Mouse (Mus musculus) midbrain, embryonic 12.5 days (tissue): Measurements from ENCODE around the gene Ola1. TPM values are rescaled to one million over a fixed set of nuclear protein-coding genes. Genes with fewer than 3 reads are reported as not detected.
A peak's percentile ranks its signal among the peaks of the same experiment; 100 is the strongest.

Experiments used
- ATAC-seq: fragments of 200-750 bp; cut with Nextera tagmentation; 2 replicates; pipeline ENCODE4 v1.8.0; 2017; ENCODE audit warnings: low read depth, moderate TSS enrichment, moderate library complexity; ENCODE audit not compliant: low FRiP score
- H3K27ac ChIP-seq: fragments of 300-500 bp; sonication (generic); replicated peaks from 2 replicates; pipeline ENCODE4 v1.5.1; 2016; ENCODE audit warnings: mild to moderate bottlenecking
- H3K27me3 ChIP-seq: fragments of 300-500 bp; sonication (generic); 2 replicates; pipeline ENCODE4 v1.6.1; 2016; ENCODE audit warnings: mild to moderate bottlenecking
- H3K36me3 ChIP-seq: fragments of 300-500 bp; sonication (generic); 2 replicates; pipeline ENCODE4 v1.6.1; 2016
- H3K4me1 ChIP-seq: fragments of 300-500 bp; sonication (generic); 2 replicates; pipeline ENCODE4 v1.6.1; 2016
- H3K4me2 ChIP-seq: fragments of 300-500 bp; sonication (generic); replicated peaks from 2 replicates; pipeline ENCODE4 v1.6.1; 2016; ENCODE audit warnings: mild to moderate bottlenecking, moderate library complexity
- H3K4me3 ChIP-seq: fragments of 300-500 bp; sonication (generic); 2 replicates; pipeline ENCODE4 v1.5.1; 2016; ENCODE audit warnings: mild to moderate bottlenecking
- H3K9ac ChIP-seq: fragments of 300-500 bp; sonication (generic); replicated peaks from 2 replicates; pipeline ENCODE4 v1.6.1; 2016; ENCODE audit warnings: mild to moderate bottlenecking, moderate library complexity
- H3K9me3 ChIP-seq: fragments of 300-500 bp; sonication (generic); 2 replicates; pipeline ENCODE4 v1.6.1; 2016; ENCODE audit warnings: mild to moderate bottlenecking
- WGBS: fragments of 180-500 bp; shearing (Covaris S2); methylation state at CpG from one replicate; pipeline ENCODE4 v1.1.7; 2016; 5-methylcytosine and 5-hydroxymethylcytosine counted together
- polyA plus RNA-seq: library from polyadenylated mRNA; unstranded; fragments of >200 nt; fragmentation: Nextera tagmentation; extraction: Ambion mirVana; gene quantifications from 2 replicates; pipeline ENCODE4 v1.2.1, GENCODE M21; 2016

Gene Ola1
- polyA plus RNA-seq, 1 experiment from 2014 or later = 81.1 TPM

DNA sequence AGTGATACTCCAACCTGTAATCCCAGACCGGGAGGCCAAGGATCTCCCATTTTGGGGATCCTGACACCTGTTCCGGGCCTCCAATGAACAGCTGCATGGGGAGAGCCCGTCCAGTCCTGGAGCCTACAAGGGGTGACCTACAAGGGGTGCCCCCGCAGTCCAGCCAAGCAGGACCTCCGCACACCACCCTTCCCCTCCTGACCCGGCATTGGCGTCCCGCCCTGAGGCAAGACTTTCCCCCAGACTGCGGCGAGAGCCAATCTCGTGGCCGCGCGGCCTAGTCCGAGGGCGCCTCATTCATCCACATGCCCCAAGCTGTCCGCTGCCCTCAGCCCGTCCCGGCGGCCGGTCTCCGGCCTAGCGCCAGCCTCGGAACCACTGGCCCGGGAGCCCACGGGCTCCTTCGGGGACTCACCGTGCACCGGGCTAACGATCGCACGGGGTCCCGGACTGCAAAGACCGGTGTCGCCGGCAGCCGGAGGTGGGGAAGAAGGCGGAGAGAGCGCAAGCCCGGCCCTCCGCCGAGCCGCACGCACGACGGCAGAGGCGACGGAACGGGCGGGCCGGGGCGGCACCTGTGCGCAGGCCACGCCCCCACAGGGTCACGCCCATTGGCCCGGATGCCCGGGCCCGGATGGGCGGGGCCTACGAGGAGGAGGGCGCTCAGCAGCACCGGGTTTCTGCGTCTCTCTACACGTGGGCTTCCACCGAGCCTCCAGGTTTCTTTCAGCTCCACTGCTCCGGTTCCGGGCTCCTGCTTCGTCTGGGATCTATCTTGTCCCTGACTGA is 4.7 kb downstream of the Ola1 start:
- under 1% methylated on average over 67 of the region's 68 CpGs for WGBS
- 0 out of 2 replicates have a peak overlapping the region, but pooled peaks have one; percentile 10 for H3K27ac ChIP-seq

DNA sequence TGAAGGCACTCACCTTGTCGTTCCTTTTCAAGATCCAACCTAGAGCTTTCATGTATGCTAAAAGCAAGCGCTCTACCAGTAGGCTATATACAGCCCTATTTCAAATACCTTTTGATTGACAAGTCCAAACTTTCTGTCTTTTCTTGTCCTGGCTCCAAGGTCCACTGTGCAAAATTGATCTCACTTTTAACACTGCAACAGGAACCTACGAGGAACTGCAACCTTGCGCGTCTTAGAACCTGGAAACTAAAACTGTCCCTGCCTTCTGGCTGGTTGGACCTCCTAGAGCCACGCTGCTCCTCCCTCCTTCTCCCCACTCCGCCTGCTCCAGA is 5.2 kb downstream of the Ola1 start:
- WGBS = 20% methylated on average over 7 of the region's 7 CpGs
- H3K27me3 ChIP-seq = 0 out of 2 replicates have a peak, but pooled peaks cover 4% of the 10 kb centered on the region
- no peak overlapping the region for H3K27ac ChIP-seq
- H3K4me1 ChIP-seq = peaks cover 10% of the 10 kb centered on the region
- ATAC-seq = no peak; the same call in 1 of the 2 replicates
- peaks cover 9% of the 10 kb centered on the region; the same call in 1 of the 2 replicates for H3K36me3 ChIP-seq
- peak overlapping the region; percentile 86 for H3K4me3 ChIP-seq
- H3K9me3 ChIP-seq = no peaks in the 10 kb centered on the region
- H3K9ac ChIP-seq = peak overlapping the region; percentile 81
- H3K4me2 ChIP-seq = peak overlapping the region; percentile 92

More for the DNA sequence above, 4.7 kb downstream of the Ola1 start:
- Histone ChIP-seq H3K4me3 (peak overlapping the region; percentile 86), H3K4me1 (peaks cover 10% of the 10 kb centered on the region), H3K36me3 (peaks cover 9% of the 10 kb centered on the region; the same call in 1 of the 2 replicates), H3K9me3 (no peaks in the 10 kb centered on the region), H3K9ac (peak overlapping the region; percentile 81), H3K27me3 (0 out of 2 replicates have a peak, but pooled peaks cover 4% of the 10 kb centered on the region), H3K4me2 (peak overlapping the region; percentile 92)
- ATAC-seq = peak; percentile 97

DNA sequence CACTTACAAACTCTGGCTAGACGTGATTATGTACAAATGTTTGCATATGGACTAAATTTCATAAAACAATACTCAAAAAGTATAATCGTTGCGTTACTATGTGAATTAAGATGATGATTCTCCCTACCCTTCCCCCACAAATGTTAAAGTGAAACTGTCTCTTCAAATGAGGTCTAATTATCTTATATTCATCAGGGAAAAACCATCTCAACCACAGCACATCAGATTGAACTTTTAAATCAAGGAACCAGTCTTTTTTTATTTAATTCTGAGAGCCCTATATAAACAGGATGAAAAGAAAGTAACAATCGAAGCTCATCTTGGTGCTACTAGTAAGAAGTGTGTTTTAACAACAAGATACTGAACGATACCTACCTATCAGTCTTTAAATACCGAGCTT is 14.4 kb downstream of the Ola1 start:
- no peaks in the 10 kb centered on the region for H3K9me3 ChIP-seq
- H3K4me3 ChIP-seq = no peak overlapping the region
- WGBS = 93% methylated on average over 6 of the region's 6 CpGs

DNA sequence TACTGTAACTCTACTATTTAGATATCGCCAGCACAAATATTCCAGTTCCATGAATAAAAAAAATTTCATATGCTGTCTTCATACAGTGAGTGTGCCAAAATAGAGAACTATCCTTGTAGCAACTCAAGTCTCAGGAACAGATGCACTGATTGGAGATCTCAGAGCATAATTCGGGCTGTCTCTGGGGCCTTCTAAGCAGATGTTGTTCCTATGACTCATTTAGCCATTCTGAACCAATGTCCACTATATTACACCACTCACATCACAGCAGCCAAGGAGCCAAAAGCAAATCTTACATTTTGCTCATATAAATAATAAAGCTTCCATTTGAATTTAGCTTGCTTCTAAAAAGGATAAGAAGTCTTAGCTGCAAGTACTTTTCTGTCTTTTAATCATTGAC is 30.2 kb downstream of the Ola1 start:
- no peaks in the 10 kb centered on the region for H3K36me3 ChIP-seq
- H3K27me3 ChIP-seq = no peaks in the 10 kb centered on the region
- no peak for ATAC-seq
- H3K9ac ChIP-seq = no peak overlapping the region
- H3K4me2 ChIP-seq = no peak overlapping the region
- 97% methylated on average over 2 of the region's 2 CpGs for WGBS
- H3K27ac ChIP-seq = no peak overlapping the region
- H3K4me1 ChIP-seq = no peaks in the 10 kb centered on the region
- H3K4me3 ChIP-seq = no peak overlapping the region
- H3K9me3 ChIP-seq = no peaks in the 10 kb centered on the region

More for the DNA sequence above, 14.4 kb downstream of the Ola1 start:
- H3K4me1 ChIP-seq = no peaks in the 10 kb centered on the region
- H3K36me3 ChIP-seq = 0 out of 2 replicates have a peak, but pooled peaks cover 3% of the 10 kb centered on the region
- no peak for ATAC-seq
- no peak overlapping the region for H3K9ac ChIP-seq
- no peaks in the 10 kb centered on the region for H3K27me3 ChIP-seq
- no peak overlapping the region for H3K4me2 ChIP-seq
- no peak overlapping the region for H3K27ac ChIP-seq

DNA sequence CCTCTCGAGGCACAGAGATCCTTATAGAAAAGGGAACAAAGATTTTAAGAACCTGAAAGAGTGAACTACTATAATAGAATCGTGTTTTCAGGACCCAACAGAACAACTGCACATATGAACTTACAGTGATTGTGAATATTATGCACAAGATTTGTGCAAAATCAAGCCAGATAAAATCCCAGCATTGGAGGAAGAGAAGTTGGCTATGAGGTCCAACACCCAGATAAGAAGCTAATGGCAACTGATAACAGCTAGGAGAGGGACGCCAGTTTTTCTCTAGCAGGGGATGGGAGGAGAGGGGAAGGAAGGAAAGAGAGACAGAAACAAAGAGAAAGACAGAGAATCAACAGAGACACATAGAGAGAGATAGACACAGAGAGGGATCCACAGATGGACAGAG is 33.5 kb downstream of the Ola1 start:
- no peak overlapping the region for H3K27ac ChIP-seq
- WGBS = 89% methylated on average over 3 of the region's 3 CpGs

DNA sequence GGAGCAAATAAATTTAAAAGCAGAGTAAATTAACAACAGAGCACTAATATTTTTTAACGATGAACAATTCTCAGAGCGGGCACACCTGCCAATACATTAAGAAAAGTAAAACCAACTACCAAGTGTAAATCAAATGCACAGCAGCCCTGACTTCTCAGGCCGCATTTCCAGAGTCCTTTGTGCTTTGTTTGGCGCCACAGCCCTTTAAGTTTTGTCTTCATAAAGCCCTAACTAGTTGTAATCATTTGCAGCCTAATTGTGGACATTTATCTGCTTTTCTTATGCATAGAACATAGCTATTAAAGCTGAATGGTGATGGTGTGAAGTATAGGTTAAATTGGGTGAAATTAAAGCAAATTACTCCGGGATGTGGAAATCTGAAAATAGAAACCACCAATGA is 49.2 kb downstream of the Ola1 start:
- Histone ChIP-seq H3K9ac (no peak overlapping the region), H3K4me2 (no peak overlapping the region), H3K27me3 (no peaks in the 10 kb centered on the region), H3K36me3 (no peaks in the 10 kb centered on the region), H3K9me3 (no peaks in the 10 kb centered on the region), H3K27ac (no peak overlapping the region), H3K4me1 (peaks cover 4% of the 10 kb centered on the region), H3K4me3 (no peak overlapping the region)
- WGBS = 74% methylated on average over 5 of the region's 5 CpGs
- no peak for ATAC-seq

More for the DNA sequence above, 33.5 kb downstream of the Ola1 start:
- no peaks in the 10 kb centered on the region for H3K9me3 ChIP-seq
- no peaks in the 10 kb centered on the region for H3K36me3 ChIP-seq
- no peak overlapping the region for H3K4me3 ChIP-seq
- no peak overlapping the region for H3K4me2 ChIP-seq
- H3K9ac ChIP-seq = no peak overlapping the region
- no peak for ATAC-seq
- 0 out of 2 replicates have a peak, but pooled peaks cover under 1% of the 10 kb centered on the region for H3K4me1 ChIP-seq
- H3K27me3 ChIP-seq = no peaks in the 10 kb centered on the region

DNA sequence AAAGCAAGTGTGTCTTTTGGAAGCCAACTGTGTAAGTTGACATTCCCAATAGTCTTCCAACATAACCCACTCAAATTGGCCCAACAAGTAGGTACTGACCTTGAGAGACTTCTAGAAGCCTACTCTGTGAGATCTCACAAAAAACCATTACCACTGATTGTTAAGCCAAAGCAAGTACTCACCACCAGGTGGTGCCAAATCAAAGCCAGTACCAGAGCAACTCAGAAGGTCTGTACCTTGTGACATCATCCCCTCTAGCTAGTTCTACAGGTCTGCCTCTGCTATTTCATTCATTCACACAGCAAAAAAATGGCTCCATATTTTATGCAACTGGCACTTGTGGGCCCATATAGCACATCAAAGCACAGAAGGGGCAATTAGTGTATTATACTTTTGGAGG is 51.6 kb downstream of the Ola1 start:
- Histone ChIP-seq H3K9me3 (no peaks in the 10 kb centered on the region), H3K27me3 (no peaks in the 10 kb centered on the region), H3K36me3 (no peaks in the 10 kb centered on the region), H3K9ac (no peak overlapping the region), H3K4me3 (no peak overlapping the region), H3K27ac (no peak overlapping the region), H3K4me2 (no peak overlapping the region), H3K4me1 (peaks cover 4% of the 10 kb centered on the region)
- ATAC-seq = no peak

DNA sequence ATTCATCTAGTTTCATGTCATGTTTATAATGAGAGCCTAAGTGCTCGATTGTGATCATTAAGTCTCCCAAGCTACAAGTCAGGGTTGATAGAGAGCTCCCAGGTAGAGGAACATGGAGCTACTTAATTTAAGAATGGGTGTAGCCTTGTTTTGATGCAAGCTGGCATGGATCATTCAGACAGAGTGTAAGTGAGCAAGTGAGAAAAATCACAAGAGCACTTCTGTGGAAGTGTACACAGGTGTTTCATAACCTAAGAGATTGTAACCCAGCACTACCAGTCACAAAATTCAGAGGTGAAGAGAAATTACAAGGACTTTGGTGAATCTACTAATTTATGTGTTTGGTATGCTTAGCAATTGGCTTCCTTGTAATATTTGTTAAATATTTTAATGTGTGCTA is 54.1 kb downstream of the Ola1 start:
- H3K4me2 ChIP-seq = no peak overlapping the region
- 95% methylated on average over 1 of the region's 1 CpGs for WGBS
- H3K36me3 ChIP-seq = no peaks in the 10 kb centered on the region
- no peak overlapping the region for H3K27ac ChIP-seq
- no peaks in the 10 kb centered on the region for H3K27me3 ChIP-seq
- no peaks in the 10 kb centered on the region for H3K9me3 ChIP-seq
- no peak for ATAC-seq
- no peak overlapping the region for H3K9ac ChIP-seq
- no peak overlapping the region for H3K4me3 ChIP-seq
- no peaks in the 10 kb centered on the region for H3K4me1 ChIP-seq

DNA sequence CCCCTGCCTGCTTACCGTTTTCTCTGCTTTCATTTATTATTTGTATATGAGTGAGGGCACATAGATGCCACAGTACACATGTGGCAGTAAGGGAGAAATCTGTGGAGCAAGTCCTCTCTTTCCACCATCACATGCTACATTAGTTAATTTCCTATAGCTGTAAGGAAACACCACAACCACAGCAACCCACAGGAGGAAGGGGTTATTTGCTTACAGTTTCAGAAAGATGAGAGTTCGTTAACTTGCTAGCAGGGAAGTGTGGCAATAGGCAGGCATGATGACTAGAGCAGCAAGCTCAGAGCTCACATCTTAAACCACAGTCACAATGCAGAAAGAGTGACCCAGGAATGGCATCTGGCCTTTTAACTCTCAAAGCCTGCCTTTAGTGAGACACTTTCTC is 58.0 kb downstream of the Ola1 start:
- H3K4me2 ChIP-seq = no peak overlapping the region
- 87% methylated on average over 2 of the region's 2 CpGs for WGBS
- H3K9ac ChIP-seq = no peak overlapping the region
- H3K4me3 ChIP-seq = no peak overlapping the region
- no peaks in the 10 kb centered on the region for H3K27me3 ChIP-seq
- peaks cover 7% of the 10 kb centered on the region for H3K4me1 ChIP-seq
- H3K27ac ChIP-seq = no peak overlapping the region
- H3K9me3 ChIP-seq = no peaks in the 10 kb centered on the region
- peaks cover 6% of the 10 kb centered on the region; the same call in 1 of the 2 replicates for H3K36me3 ChIP-seq
- ATAC-seq = no peak

DNA sequence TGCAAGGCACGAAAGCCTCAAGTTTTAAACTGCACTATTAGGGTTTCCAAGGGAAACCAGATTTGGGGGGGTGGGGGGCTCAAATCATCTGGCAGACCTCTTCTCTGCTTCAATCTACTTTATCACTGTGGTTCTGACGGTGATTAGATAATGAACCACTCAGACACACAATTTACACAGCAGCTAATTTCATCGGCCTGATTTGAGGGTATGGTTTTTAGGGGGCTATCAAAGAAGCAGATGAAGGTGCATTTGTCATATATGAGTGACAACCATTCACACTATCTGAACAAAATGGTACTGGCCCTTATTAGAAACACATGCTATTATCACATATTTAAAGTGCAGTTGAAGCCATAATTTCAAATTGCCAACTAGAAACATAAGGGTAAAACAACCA is 61.5 kb downstream of the Ola1 start:
- peaks cover 7% of the 10 kb centered on the region for H3K4me1 ChIP-seq
- no peak for ATAC-seq
- H3K9me3 ChIP-seq = no peaks in the 10 kb centered on the region
- H3K9ac ChIP-seq = no peak overlapping the region
- H3K4me3 ChIP-seq = no peak overlapping the region
- no peaks in the 10 kb centered on the region for H3K27me3 ChIP-seq
- H3K36me3 ChIP-seq = peaks cover 11% of the 10 kb centered on the region; the same call in 1 of the 2 replicates
- no peak overlapping the region for H3K4me2 ChIP-seq
- H3K27ac ChIP-seq = no peak overlapping the region
- 83% methylated on average over 3 of the region's 3 CpGs for WGBS

DNA sequence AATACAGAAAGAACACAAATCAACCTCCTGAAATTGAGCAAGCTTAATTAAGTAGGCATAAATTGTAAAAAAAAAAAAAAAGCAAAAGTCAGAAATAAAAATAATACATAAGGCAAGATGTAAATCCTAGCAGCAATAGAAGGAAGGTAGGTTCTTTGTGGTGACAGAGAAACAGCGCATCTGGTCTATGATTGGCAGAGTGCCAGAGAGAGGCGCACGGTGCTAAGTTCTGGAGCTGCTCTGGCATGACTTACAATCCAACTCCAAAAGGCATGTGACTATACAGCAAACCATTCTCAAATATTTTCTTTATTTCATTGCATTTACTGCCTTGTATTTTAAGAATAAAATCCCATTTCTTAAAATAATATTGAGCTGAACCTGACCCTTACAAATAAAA is 68.2 kb downstream of the Ola1 start:
- H3K27me3 ChIP-seq = no peaks in the 10 kb centered on the region
- H3K9me3 ChIP-seq = no peaks in the 10 kb centered on the region
- H3K27ac ChIP-seq = no peak overlapping the region
- no peak overlapping the region for H3K4me3 ChIP-seq
- H3K4me1 ChIP-seq = no peaks in the 10 kb centered on the region
- 87% methylated on average over 3 of the region's 3 CpGs for WGBS
- H3K9ac ChIP-seq = no peak overlapping the region
- ATAC-seq = no peak
- 0 out of 2 replicates have a peak, but pooled peaks cover 4% of the 10 kb centered on the region for H3K36me3 ChIP-seq
- no peak overlapping the region for H3K4me2 ChIP-seq

DNA sequence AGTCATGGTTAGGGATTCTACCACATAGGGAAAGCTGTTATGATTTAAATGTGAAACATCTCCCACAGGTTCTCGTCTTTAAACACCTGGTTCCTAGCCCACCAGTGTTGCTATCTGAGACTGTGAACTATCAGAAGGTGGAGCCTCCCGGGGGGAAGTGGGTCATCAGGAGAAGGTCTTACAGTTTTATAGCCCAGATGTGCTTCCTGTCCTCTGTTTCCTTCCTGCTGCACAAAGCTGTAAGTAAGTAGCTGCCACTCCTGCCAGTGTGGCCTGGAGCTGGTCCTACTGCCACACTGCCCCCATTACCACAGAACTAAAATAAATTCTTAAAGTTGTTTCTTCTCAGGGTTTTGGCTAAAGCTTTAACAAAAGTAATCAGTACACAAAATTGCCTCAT is 72.6 kb downstream of the Ola1 start:
- Histone ChIP-seq H3K4me1 (peaks cover 12% of the 10 kb centered on the region), H3K9ac (no peak overlapping the region), H3K9me3 (no peaks in the 10 kb centered on the region), H3K27ac (no peak overlapping the region), H3K4me2 (no peak overlapping the region), H3K27me3 (peaks cover 6% of the 10 kb centered on the region; the same call in 1 of the 2 replicates), H3K36me3 (no peaks in the 10 kb centered on the region; the same call in 1 of the 2 replicates), H3K4me3 (no peak overlapping the region)
- 88% methylated on average over 2 of the region's 2 CpGs for WGBS
- no peak for ATAC-seq
